Mouse (Mus musculus) stomach, embryonic 14.5 days (tissue): Measurements from ENCODE around the gene Ttll5. TPM values are rescaled to one million over a fixed set of nuclear protein-coding genes. Genes with fewer than 3 reads are reported as not detected.

Experiments used
- ATAC-seq: fragments of 200-750 bp; cut with Nextera tagmentation; 2 replicates; pipeline ENCODE4 v1.8.0; 2017; ENCODE audit warnings: low read depth, moderate TSS enrichment; ENCODE audit not compliant: insufficient number of reproducible peaks, insufficient read depth, low FRiP score
- H3K27ac ChIP-seq: fragments of 300-500 bp; sonication (generic); 2 replicates; pipeline ENCODE4 v1.5.1; 2014; ENCODE audit warnings: mild to moderate bottlenecking, low read length, moderate library complexity, mixed read lengths
- H3K27me3 ChIP-seq: fragments of 300-500 bp; sonication (generic); 2 replicates; pipeline ENCODE4 v1.6.1; 2014; ENCODE audit warnings: low read length, control low read depth, mixed read lengths; ENCODE audit not compliant: control insufficient read depth, insufficient read depth
- H3K36me3 ChIP-seq: fragments of 300-500 bp; sonication (generic); 2 replicates; pipeline ENCODE4 v1.6.1; 2014; ENCODE audit warnings: mild to moderate bottlenecking, control low read depth, low read length, moderate library complexity, mixed read lengths; ENCODE audit not compliant: control insufficient read depth, insufficient read depth
- H3K4me1 ChIP-seq: fragments of 300-500 bp; sonication (generic); 2 replicates; pipeline ENCODE4 v1.6.1; 2014; ENCODE audit warnings: low read length, control low read depth, mixed read lengths; ENCODE audit not compliant: control insufficient read depth, insufficient read depth
- H3K4me2 ChIP-seq: fragments of 300-500 bp; sonication (generic); replicated peaks from 2 replicates; pipeline ENCODE4 v1.6.1; 2014; ENCODE audit warnings: low read depth, low read length, control low read depth
- H3K4me3 ChIP-seq: fragments of 300-500 bp; sonication (generic); 2 replicates; pipeline ENCODE4 v1.5.1; 2014; ENCODE audit warnings: low read depth, low read length, control low read depth
- H3K9ac ChIP-seq: fragments of 300-500 bp; sonication (generic); replicated peaks from 2 replicates; pipeline ENCODE4 v1.6.1; 2014; ENCODE audit warnings: low read depth, mild to moderate bottlenecking, control low read depth, low read length, moderate library complexity, mixed read lengths
- H3K9me3 ChIP-seq: fragments of 300-500 bp; sonication (generic); 2 replicates; pipeline ENCODE4 v1.6.1; 2016; ENCODE audit warnings: low read depth, low read length, control low read depth; ENCODE audit not compliant: control insufficient read depth
- WGBS: fragments of 180-500 bp; shearing (Covaris S2); extraction: QIAGEN DNeasy Blood & Tissue Kit; methylation state at CpG from one replicate; pipeline ENCODE4 v1.1.7; 2014; 5-methylcytosine and 5-hydroxymethylcytosine counted together
- polyA plus RNA-seq: library from polyadenylated mRNA; unstranded; fragments of >200 nt; fragmentation: Nextera tagmentation; extraction: Ambion mirVana; gene quantifications from 2 replicates; pipeline ENCODE4 v1.2.1, GENCODE M21; 2014

Gene Ttll5
- polyA plus RNA-seq, 1 experiment from 2014 or later = 17.7 TPM

GRCm38 (mm10) chr12:86017360-86017759 lies 192.9 kb downstream of the Ttll5 start:
- Histone ChIP-seq H3K4me2 (no peak overlapping the region), H3K27ac (no peak overlapping the region), H3K9ac (no peak overlapping the region), H3K9me3 (no peaks in the 10 kb centered on the region), H3K4me3 (no peak overlapping the region), H3K36me3 (no peaks in the 10 kb centered on the region), H3K27me3 (no peaks in the 10 kb centered on the region), H3K4me1 (peaks cover 3% of the 10 kb centered on the region; the same call in 1 of the 2 replicates)
- WGBS = 54% methylated on average over 5 of the region's 5 CpGs
- ATAC-seq = no peak

GRCm38 (mm10) chr12:86021583-86021982 lies 197.1 kb downstream of the Ttll5 start:
- Histone ChIP-seq H3K4me2 (no peak overlapping the region), H3K36me3 (no peaks in the 10 kb centered on the region), H3K4me1 (peaks cover 17% of the 10 kb centered on the region; the same call in 1 of the 2 replicates), H3K9ac (no peak overlapping the region), H3K27ac (no peak overlapping the region; the same call in 1 of the 2 replicates), H3K9me3 (no peaks in the 10 kb centered on the region), H3K27me3 (no peaks in the 10 kb centered on the region), H3K4me3 (no peak overlapping the region)
- WGBS = 63% methylated on average over 6 of the region's 6 CpGs
- ATAC-seq = no peak

GRCm38 (mm10) chr12:86022282-86022984 lies 198.0 kb downstream of the Ttll5 start:
- no peaks in the 10 kb centered on the region for H3K27me3 ChIP-seq
- no peak for ATAC-seq
- H3K9me3 ChIP-seq = no peaks in the 10 kb centered on the region
- H3K4me2 ChIP-seq = no peak overlapping the region
- H3K27ac ChIP-seq = peak overlapping the region; percentile 68; the same call in 1 of the 2 replicates
- 44% methylated on average over 9 of the region's 9 CpGs for WGBS
- H3K4me1 ChIP-seq = peaks cover 17% of the 10 kb centered on the region; the same call in 1 of the 2 replicates
- no peaks in the 10 kb centered on the region; the same call in 1 of the 2 replicates for H3K36me3 ChIP-seq
- no peak overlapping the region for H3K9ac ChIP-seq
- H3K4me3 ChIP-seq = no peak overlapping the region

GRCm38 (mm10) chr12:86023081-86023871 lies 198.8 kb downstream of the Ttll5 start:
- H3K27ac ChIP-seq = peak overlapping the region; percentile 68; the same call in 1 of the 2 replicates
- no peaks in the 10 kb centered on the region for H3K27me3 ChIP-seq
- no peaks in the 10 kb centered on the region for H3K9me3 ChIP-seq
- no peak overlapping the region for H3K4me2 ChIP-seq
- H3K9ac ChIP-seq = no peak overlapping the region
- H3K36me3 ChIP-seq = no peaks in the 10 kb centered on the region; the same call in 1 of the 2 replicates
- H3K4me3 ChIP-seq = no peak overlapping the region
- H3K4me1 ChIP-seq = peaks cover 17% of the 10 kb centered on the region; the same call in 1 of the 2 replicates
- 0 out of 2 replicates have a peak, but pooled peaks have one; percentile 51 for ATAC-seq
- 59% methylated on average over 4 of the region's 4 CpGs for WGBS

- Histone ChIP-seq H3K9ac (no peak overlapping the region), H3K4me1 (peaks cover 17% of the 10 kb centered on the region; the same call in 1 of the 2 replicates), H3K27ac (no peak overlapping the region), H3K36me3 (no peaks in the 10 kb centered on the region; the same call in 1 of the 2 replicates), H3K9me3 (no peaks in the 10 kb centered on the region), H3K4me2 (no peak overlapping the region), H3K4me3 (no peak overlapping the region), H3K27me3 (no peaks in the 10 kb centered on the region)
- no peak for ATAC-seq
- 66% methylated on average over 4 of the region's 4 CpGs for WGBS
Measured at GRCm38 (mm10) chr12:86024426-86024825, 200.0 kb downstream of the Ttll5 start.

GRCm38 (mm10) chr12:86025480-86025879 lies 201.0 kb downstream of the Ttll5 start:
- 93% methylated on average over 6 of the region's 6 CpGs for WGBS
- no peak for ATAC-seq

GRCm38 (mm10) chr12:86027000-86027399 lies 202.5 kb downstream of the Ttll5 start:
- no peak overlapping the region for H3K9ac ChIP-seq
- no peaks in the 10 kb centered on the region for H3K27me3 ChIP-seq
- no peak overlapping the region for H3K27ac ChIP-seq
- peaks cover 17% of the 10 kb centered on the region; the same call in 1 of the 2 replicates for H3K4me1 ChIP-seq
- no peak overlapping the region for H3K4me3 ChIP-seq
- H3K4me2 ChIP-seq = no peak overlapping the region
- WGBS = 60% methylated on average over 5 of the region's 5 CpGs
- no peaks in the 10 kb centered on the region for H3K9me3 ChIP-seq
- ATAC-seq = no peak
- no peaks in the 10 kb centered on the region; the same call in 1 of the 2 replicates for H3K36me3 ChIP-seq

More at GRCm38 (mm10) chr12:86025480-86025879, 201.0 kb downstream of the Ttll5 start:
- Histone ChIP-seq H3K4me1 (peaks cover 17% of the 10 kb centered on the region; the same call in 1 of the 2 replicates), H3K9ac (no peak overlapping the region), H3K4me3 (no peak overlapping the region), H3K27ac (no peak overlapping the region), H3K27me3 (no peaks in the 10 kb centered on the region), H3K9me3 (no peaks in the 10 kb centered on the region), H3K4me2 (no peak overlapping the region), H3K36me3 (no peaks in the 10 kb centered on the region; the same call in 1 of the 2 replicates)

- no peak overlapping the region for H3K9ac ChIP-seq
- H3K27ac ChIP-seq = no peak overlapping the region
- H3K36me3 ChIP-seq = no peaks in the 10 kb centered on the region; the same call in 1 of the 2 replicates
- H3K4me2 ChIP-seq = no peak overlapping the region
- ATAC-seq = no peak
- no peaks in the 10 kb centered on the region for H3K9me3 ChIP-seq
- 81% methylated on average over 1 of the region's 1 CpGs for WGBS
- H3K27me3 ChIP-seq = no peaks in the 10 kb centered on the region
- H3K4me3 ChIP-seq = no peak overlapping the region
- peaks cover 10% of the 10 kb centered on the region; the same call in 1 of the 2 replicates for H3K4me1 ChIP-seq
Measured at GRCm38 (mm10) chr12:86027747-86028146, 203.3 kb downstream of the Ttll5 start.
